Mouse (Mus musculus) bone marrow, adult 2 months (tissue): ENCODE results near the gene Tbca. TPM values are rescaled to one million over a fixed set of nuclear protein-coding genes. Genes with fewer than 3 reads are reported as not detected.

Source experiments
- H3K27ac ChIP-seq: fragments of 200-500 bp; 2 replicates; pipeline ENCODE4 v1.5.1; 2012; ENCODE audit warnings: low read depth, mild to moderate bottlenecking, control low read depth, inconsistent platforms, low read length; ENCODE audit not compliant: control insufficient read depth, poor library complexity, insufficient read depth
- H3K4me1 ChIP-seq: fragments of 200-500 bp; 2 replicates; pipeline ENCODE4 v1.6.1; 2011; ENCODE audit warnings: low read length; ENCODE audit not compliant: control insufficient read depth, insufficient read depth
- H3K4me3 ChIP-seq: fragments of 200-500 bp; replicated peaks from 2 replicates; pipeline ENCODE3; 2011; ENCODE audit warnings: mild to moderate bottlenecking, low read depth, low read length, control low read depth; ENCODE audit not compliant: control insufficient read depth
- CTCF ChIP-seq: fragments of 200-500 bp; IDR thresholded peaks from 2 replicates; pipeline ENCODE4 v1.5.1; 2011; ENCODE audit warnings: low read length, control low read depth; ENCODE audit not compliant: control insufficient read depth, insufficient read depth
- POLR2A ChIP-seq: fragments of 200-500 bp; IDR thresholded peaks from 2 replicates; pipeline ENCODE4 v1.6.1; 2011; ENCODE audit warnings: low read depth, mild to moderate bottlenecking, control low read depth, low read length, borderline replicate concordance; ENCODE audit not compliant: control insufficient read depth
- WGBS: fragments of 180-500 bp; shearing (Covaris S2); methylation state at CpG from one replicate; pipeline ENCODE4 v1.1.7; 2018; 5-methylcytosine and 5-hydroxymethylcytosine counted together
- polyA plus RNA-seq: library from polyadenylated mRNA; stranded (reverse); fragments of >200 nt; gene quantifications from 2 replicates; pipeline ENCODE4 v1.2.4, GENCODE M21; 2011; ENCODE audit warnings: low replicate concordance; ENCODE audit not compliant: missing spikeins, insufficient read depth, insufficient read length

Gene Tbca
- polyA plus RNA-seq, 1 experiment: 107 TPM

DNA sequence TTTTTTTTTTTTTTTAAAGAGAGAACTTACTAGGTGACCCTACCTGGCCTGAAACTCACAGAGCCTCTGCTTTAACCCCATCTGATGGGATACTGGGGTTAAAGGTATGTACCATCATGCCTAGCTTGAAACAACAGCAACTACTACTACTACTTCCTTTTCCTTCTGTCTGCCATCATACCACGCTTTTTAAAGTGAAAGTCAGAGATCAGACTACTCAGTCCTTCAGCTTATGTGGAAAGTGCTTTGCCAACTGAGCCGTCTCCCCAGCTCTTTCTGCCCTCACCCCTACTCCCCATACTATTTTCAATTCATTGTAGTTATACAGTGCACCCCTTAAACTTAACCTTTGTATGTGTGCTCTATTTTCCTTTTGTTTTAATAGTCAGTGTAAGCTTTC is 38.3 kb downstream of the Tbca start:
- H3K4me3 ChIP-seq: no peak overlapping the region
- WGBS: 69% methylated on average over 2 of the region's 2 CpGs
- no peaks in the 10 kb centered on the region for H3K4me1 ChIP-seq
- TF ChIP-seq POLR2A: no peak
- no peak for TF ChIP-seq CTCF
- H3K27ac ChIP-seq: no peak overlapping the region

DNA sequence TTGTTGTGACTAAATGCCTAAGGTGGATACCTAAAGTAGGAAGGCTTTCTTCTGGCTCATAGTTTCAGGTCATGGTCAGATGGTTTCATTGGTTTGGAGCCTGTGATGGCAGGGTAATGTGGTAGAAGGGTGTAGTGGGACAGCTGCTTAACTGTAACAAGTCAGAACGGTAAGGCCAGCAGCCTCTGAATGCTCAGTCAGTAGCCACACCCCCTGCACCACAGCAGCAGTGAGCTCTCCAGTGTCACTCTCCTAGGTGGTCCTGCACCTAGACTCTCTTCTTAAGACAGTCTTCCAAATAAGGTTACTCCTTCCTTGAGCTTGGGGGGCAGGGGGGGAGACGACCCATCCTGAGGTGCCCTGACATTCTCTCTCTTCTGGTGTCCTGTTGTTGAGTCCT is 39.1 kb downstream of the Tbca start:
- TF ChIP-seq POLR2A: no peak
- TF ChIP-seq CTCF: no peak
- Histone ChIP-seq H3K27ac (no peak overlapping the region), H3K4me1 (no peaks in the 10 kb centered on the region), H3K4me3 (no peak overlapping the region)
- 60% methylated on average over 2 of the region's 2 CpGs for WGBS

DNA sequence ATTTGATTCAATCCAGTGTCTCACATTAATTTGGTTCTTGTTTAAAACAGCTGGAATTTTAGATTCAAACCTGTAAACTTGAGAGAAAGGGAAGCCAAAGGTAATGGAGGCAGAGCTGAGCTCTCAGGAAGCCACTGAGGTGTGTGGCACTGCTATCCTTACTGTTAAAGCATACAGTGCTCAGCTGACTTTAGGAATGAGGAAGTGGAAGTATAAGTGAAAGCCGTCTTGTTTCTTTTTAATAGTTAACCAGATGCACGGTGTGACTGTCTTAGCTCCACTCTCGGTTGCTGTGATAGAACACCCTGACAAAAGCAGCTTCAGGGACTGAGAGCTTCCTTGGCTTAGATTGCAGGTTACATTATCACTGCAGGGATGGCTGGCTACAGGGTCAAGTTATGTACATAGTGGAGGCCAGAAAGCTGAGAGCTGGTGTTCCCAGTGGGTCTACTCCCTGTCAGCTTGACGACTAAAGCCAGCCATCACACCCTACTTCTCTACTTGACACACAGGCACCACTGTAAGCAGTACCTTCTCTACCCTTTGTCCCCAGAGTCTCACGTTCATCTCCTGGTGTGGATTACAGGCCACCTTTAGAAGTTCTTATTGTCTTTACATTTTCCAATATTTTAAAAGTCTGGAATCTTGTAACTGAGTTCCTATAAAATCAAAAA is 49.5 kb downstream of the Tbca start:
- H3K4me1 ChIP-seq: peaks cover 2% of the 10 kb centered on the region; the same call in 1 of the 2 replicates
- H3K4me3 ChIP-seq: no peak overlapping the region
- TF ChIP-seq POLR2A: no peak
- TF ChIP-seq CTCF: no peak
- no peak overlapping the region for H3K27ac ChIP-seq
- 42% methylated on average over 5 of the region's 5 CpGs for WGBS

DNA sequence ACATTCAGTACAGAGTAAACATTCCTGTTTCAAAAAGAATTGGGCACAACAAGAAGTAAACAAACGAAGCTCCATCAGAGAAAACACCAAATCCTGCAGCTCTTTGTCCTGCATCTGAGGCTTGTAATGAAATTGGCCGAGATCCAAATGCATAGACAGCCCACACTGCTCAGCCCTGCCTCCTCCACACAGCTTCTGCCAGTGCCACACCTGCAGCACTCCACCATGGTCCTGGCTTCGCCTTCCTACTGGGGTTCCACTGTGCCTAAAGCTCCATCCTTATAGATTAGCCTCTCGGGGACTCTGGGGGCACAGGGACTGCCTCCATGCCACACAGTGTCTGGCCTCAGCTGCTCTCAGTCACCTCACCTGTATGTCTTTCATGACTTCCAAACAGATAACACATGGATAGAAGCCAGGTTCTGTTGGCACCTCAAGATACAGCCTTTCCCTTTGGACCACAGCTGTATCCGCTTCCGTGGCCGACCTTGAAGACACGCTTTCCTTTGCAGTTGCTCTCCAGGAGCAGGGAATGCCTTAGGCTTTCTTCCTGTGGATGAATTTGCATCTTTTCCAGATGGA is 50.1 kb downstream of the Tbca start:
- no peak overlapping the region for H3K27ac ChIP-seq
- peaks cover 2% of the 10 kb centered on the region; the same call in 1 of the 2 replicates for H3K4me1 ChIP-seq
- WGBS: 85% methylated on average over 8 of the region's 8 CpGs
- H3K4me3 ChIP-seq: no peak overlapping the region
- no peak for TF ChIP-seq POLR2A
- TF ChIP-seq CTCF: no peak

DNA sequence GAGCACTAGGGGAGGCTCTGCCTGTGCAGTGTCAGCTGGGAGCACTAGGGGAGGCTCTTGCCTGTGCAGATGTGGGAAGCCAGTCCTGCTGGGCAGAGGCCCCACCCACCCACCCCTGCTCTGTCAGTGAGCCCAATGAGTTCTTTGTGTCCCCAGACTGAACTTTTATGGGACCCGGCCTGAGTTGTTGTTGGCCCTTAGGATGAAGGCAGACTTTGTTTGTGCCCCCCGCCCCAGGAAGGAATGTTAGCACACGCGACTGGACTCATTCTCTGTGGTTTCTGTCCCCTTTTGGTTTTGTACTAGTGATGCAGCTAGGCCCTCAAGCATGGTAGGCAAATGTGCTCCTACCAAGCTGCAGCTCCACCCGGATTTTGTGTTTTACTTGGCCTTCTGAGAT is 54.5 kb downstream of the Tbca start:
- WGBS: 91% methylated on average over 5 of the region's 5 CpGs
- Histone ChIP-seq H3K4me1 (peaks cover under 1% of the 10 kb centered on the region; the same call in 1 of the 2 replicates), H3K27ac (no peak overlapping the region), H3K4me3 (no peak overlapping the region)
- TF ChIP-seq POLR2A: no peak
- TF ChIP-seq CTCF: no peak

DNA sequence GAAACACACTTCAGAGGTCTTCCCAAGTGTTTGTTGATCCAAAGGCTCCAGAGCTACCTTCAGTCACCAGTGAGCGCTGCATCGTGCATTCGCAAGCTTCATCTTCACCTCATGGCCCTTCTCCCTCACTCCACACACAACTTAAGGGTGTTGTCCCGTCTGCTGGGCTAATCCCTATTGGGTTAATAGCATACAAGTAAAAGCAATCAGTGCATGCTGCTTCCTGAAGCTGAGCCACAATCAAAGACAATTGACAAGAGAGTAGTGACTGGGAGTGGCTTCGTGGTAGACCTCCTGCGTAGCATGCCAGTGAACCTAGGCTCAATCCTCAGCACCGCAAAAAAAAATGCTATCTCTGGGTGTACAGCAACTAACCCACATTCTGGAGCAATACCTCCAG is 59.2 kb downstream of the Tbca start:
- TF ChIP-seq POLR2A: no peak
- no peak for TF ChIP-seq CTCF
- Histone ChIP-seq H3K27ac (no peak overlapping the region), H3K4me3 (no peak overlapping the region), H3K4me1 (no peaks in the 10 kb centered on the region)
- 80% methylated on average over 7 of the region's 7 CpGs for WGBS

DNA sequence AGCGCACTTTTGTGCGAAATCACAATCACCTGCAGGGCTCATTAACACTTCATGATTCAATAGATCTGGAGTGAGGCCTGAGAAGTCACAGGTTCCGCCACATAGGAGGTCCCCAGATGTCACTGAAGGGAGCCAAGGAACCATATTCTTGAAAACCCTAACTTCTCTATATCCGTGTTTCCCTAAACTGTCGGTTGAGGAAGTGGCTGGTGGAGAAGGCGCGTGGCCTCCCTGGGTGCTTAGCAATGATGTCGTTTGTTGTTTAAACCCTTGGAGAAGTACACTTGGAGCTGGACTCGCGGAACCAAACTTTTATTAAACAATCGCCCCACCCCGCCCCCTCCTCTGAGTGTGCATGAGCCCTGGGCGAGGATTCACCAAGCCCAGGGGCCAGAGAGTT is 60.6 kb downstream of the Tbca start:
- 43% methylated on average over 13 of the region's 13 CpGs for WGBS
- TF ChIP-seq CTCF: no peak
- TF ChIP-seq POLR2A: no peak
- H3K4me1 ChIP-seq: no peaks in the 10 kb centered on the region
- no peak overlapping the region for H3K4me3 ChIP-seq
- H3K27ac ChIP-seq: no peak overlapping the region

DNA sequence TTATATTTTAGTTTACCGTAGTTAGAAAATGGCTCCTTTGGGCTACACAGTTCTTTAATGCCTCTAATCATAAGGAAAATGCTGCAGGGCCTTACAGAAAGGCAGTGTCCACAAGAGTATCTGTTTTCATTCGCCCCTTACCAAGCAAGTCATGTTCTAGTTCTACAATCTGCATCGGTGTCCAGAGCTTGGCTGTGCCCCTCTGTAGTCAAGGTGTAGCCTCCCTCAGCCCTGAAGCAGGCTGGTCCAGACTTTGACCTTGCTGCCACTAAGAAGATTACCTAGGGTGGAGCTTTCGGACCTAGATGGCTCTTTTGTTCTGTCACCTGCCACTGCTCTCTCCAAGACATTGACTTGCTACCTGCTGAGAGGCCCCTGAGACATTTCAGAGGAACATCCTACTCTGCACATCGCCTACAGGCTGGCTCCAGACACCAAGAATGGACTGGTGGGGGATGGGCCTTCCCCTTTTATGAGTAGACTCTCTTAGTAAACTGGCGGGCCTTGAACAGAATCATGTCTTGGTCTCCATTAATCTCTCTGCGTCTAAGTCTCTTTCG is 69.4 kb downstream of the Tbca start:
- Histone ChIP-seq H3K4me3 (no peak overlapping the region), H3K4me1 (no peaks in the 10 kb centered on the region), H3K27ac (no peak overlapping the region)
- 84% methylated on average over 8 of the region's 8 CpGs for WGBS
- TF ChIP-seq POLR2A: no peak
